Mouse (Mus musculus): Measurements from ENCODE around the gene Hsph1.

GRCm38 (mm10) chr5:149663417-149663816 is 27.2 kb upstream of the Hsph1 start:
- no peak for TF ChIP-seq POLR2A (IDR thresholded peaks at IDR 0.05; ENCODE audit: insufficient read depth, low read depth, low read length)
- TF ChIP-seq CTCF (IDR thresholded peaks at IDR 0.05; ENCODE audit: insufficient read depth, low read depth, low read length) = no peak

All from olfactory bulb, adult 2 months (tissue).